Mouse (Mus musculus) brain, embryonic 18.5 days (tissue): Measurements from ENCODE around the gene Fryl.

Experiments
- DNase-seq: peaks from one replicate; pipeline ENCODE4 v3.0.0-alpha.2; 2012; ENCODE audit warnings: low read depth, low spot score

Fryl gene

GRCm38 (mm10) chr5:73160440-73160839 is 96.0 kb downstream of the Fryl start:
- no peak for DNase-seq

- no peak for DNase-seq
Measured at GRCm38 (mm10) chr5:73157502-73157901, 98.9 kb downstream of the Fryl start.

GRCm38 (mm10) chr5:73157009-73157408 is 99.4 kb downstream of the Fryl start:
- no peak for DNase-seq

- no peak for DNase-seq
Measured at GRCm38 (mm10) chr5:73156226-73156926, 100.0 kb downstream of the Fryl start.

- DNase-seq, result no peak
Measured at GRCm38 (mm10) chr5:73153802-73154465, 102.5 kb downstream of the Fryl start.

GRCm38 (mm10) chr5:73152206-73152605 is 104.2 kb downstream of the Fryl start:
- no peak for DNase-seq

GRCm38 (mm10) chr5:73150877-73151445 is 105.5 kb downstream of the Fryl start:
- no peak for DNase-seq

GRCm38 (mm10) chr5:73144987-73145386 is 111.4 kb downstream of the Fryl start:
- no peak for DNase-seq

- DNase-seq, result no peak
Measured at GRCm38 (mm10) chr5:73141712-73142111, 114.7 kb downstream of the Fryl start.

GRCm38 (mm10) chr5:73141161-73141560 is 115.3 kb downstream of the Fryl start:
- no peak for DNase-seq

GRCm38 (mm10) chr5:73137561-73137960 is 118.9 kb downstream of the Fryl start:
- DNase-seq, result no peak

GRCm38 (mm10) chr5:73135959-73136358 is 120.5 kb downstream of the Fryl start:
- DNase-seq, result no peak

GRCm38 (mm10) chr5:73135131-73135530 is 121.3 kb downstream of the Fryl start:
- no peak for DNase-seq

GRCm38 (mm10) chr5:73133833-73134185 is 122.6 kb downstream of the Fryl start:
- DNase-seq, result peak; percentile 18

GRCm38 (mm10) chr5:73132998-73133832 is 123.2 kb downstream of the Fryl start:
- no peak for DNase-seq

- no peak for DNase-seq
Measured at GRCm38 (mm10) chr5:73130984-73131383, 125.4 kb downstream of the Fryl start.

- peak; percentile 28 for DNase-seq
Measured at GRCm38 (mm10) chr5:73129871-73130270, 126.5 kb downstream of the Fryl start.

GRCm38 (mm10) chr5:73119969-73120725 is 136.3 kb downstream of the Fryl start:
- no peak for DNase-seq

GRCm38 (mm10) chr5:73119524-73119923 is 136.9 kb downstream of the Fryl start:
- no peak for DNase-seq

- no peak for DNase-seq
Measured at GRCm38 (mm10) chr5:73118786-73119185, 137.6 kb downstream of the Fryl start.

GRCm38 (mm10) chr5:73114878-73115277 is 141.5 kb downstream of the Fryl start:
- DNase-seq, result no peak
